Mouse (Mus musculus) frontal cortex, adult (tissue): ENCODE measurements around the gene Gm11627.
"Not testable (repeated sequence)": the region's sequence is repeated elsewhere in the genome, so short reads cannot be mapped to it uniquely, and the experiment has no call there.

ENCODE experiments used
- ATAC-seq: cut with Nextera tagmentation; 2 replicates; pipeline ENCODE4 v1.9.2; 2017; ENCODE audit warnings: mild to moderate bottlenecking, moderate library complexity, mixed read lengths; ENCODE audit not compliant: low TSS enrichment

Gene Gm11627

DNA sequence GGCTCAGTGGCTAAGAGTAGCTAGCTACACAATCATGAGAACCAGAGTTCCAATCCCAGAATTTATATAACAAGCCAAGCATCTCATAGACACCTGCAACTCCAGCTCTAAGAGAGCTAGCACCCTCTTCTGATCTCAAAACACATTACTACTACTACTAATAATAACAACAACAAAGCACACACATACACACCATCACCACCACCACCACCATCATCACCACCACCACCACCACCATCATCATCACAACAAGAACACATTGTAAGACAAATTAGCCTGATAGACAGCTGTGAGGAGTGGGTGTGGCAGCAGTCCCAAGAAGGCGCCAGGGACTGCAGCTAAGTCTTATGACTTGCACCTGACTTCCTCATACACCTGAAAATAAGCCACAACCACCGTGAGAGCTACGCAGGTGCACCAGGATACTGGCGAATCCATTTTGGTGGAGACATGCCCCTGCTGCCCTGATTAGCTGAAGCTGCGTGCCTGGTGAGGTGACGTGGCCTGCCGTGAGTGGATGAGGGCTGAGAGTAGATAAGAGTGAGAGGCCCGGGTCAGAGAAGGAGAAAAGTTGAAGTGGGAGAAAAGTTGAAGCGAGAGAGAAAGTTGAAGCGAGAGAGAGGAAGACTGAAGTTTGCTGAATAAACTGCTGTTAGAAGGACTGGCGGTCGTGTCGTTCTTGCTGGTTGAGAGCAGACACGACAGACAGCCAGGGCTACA is 14.1 kb downstream of the Gm11627 start:
- ATAC-seq: not testable (repeated sequence)

DNA sequence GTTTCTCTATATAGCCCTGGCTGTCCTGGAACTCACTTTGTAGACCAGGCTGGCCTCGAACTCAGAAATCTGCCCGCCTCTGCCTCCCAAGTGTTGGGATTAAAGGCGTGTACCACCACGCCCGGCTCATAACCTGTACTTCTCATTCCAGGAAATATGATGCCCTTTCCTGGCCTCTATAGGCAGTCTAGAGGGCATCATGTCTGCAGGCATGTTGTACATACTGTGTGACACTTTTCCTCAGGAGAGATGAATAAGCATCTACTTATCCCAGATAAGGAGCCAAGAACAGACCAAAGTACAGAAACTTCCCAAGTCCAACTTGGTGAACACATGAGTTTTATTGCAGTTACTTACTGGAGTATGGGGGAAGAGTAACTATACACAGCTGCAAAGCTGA is 20.6 kb downstream of the Gm11627 start:
- ATAC-seq: no peak

DNA sequence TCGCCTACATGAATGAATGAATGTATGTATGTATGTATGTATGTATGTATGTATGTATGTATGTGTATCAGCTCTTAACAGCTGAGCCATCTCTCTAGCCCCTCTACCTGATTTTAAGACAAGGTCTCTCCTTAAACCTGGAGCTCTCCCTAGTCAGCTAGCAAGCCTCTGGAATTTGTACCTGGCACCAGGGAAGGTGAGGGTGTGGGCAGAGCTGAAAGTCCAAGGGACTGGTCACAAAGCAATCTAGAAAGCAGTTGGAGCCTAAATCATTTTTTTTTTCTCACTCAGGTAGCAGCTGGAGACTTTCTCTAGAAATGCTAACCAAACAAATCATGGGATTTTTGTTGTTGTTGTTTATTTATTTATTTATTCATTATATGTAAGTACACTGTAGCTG is 21.9 kb downstream of the Gm11627 start:
- no peak for ATAC-seq

DNA sequence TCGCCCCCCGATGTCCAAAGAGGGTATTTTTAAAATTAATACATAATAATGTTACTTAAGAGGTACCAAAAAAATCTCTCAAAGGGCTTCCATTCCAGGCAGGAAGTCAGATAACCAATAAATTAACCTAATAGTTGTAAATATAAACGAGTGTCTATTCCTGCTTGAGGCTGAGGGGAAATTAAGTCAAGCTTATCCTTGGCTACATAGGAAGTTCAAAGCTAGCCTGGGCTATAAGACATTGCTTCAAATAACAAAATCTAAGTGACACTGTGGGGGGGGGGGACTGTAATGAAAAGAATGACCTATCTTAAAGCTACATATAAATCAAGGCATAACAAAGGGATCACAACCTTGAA is 22.6 kb downstream of the Gm11627 start:
- ATAC-seq: no peak

DNA sequence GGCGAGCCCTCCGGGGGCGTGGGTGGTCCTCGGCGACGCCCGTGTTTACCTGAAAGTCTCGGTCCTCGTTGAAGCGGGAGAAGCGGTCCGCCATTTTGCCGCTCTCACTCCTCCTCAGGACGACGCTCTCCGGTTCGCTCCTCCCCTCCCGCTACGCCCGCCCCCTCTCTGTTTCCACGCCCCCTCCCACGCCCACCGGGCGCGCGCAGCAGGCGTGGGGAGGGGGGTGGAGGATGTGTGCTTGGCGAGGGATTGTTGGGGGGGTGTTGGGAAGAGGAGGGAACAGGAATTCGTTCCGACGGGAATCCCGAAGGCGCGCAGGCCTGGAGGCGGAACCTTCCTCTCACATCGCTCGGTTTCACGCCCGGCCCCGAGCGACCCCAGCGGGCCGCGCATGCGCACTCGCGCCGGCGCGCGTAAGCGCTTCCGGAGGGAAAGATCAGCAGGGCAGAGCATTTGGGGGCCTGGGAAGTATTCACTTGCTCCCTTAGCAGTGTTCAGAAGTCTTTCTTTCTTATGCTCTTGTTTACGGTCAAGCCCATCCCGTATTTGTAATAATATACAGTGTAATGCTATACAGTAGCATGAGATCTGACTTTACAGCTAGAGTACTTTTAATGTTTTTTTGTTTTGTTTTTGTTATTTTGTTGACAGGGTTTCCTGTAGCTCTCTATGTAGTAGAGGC is 23.1 kb downstream of the Gm11627 start, which contains the start of gene Gpatch8:
Gpatch8 (minus strand) TSS at position 362 of the 685 bp plus-strand sequence.
- ATAC-seq: peak; percentile 86

DNA sequence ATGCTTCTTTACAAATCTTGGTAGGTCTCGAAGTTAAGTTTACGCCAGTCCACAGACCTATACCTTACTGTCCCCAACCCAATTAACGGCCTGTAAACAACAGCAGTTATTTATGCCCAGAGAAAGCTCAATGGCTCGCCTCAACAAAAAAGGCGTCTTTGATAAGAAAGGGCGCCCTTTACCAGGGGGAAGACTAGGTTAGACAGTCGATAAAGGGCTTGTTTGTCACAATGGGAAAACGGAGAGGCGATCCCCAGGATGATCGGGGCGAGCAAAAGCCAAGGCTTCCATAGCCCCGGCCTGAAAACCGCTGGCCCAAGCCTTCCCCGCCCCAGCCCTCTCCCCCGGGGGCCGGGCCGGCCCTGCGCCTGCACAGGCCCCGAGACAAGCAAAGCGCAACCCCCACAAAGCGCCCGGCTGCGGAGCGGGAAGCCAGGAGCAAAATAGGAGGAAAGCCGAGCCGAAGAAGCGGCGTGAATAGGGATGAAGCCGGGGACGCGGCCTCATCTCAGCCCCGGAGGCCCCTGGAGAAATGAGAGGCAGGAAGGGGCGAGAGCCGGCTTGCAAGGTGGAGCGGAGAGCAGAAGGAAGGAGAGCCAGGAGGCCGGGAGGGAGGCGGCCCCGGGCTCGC is 23.7 kb downstream of the Gm11627 start:
- ATAC-seq: peak; percentile 60; the same call in 1 of the 2 replicates

DNA sequence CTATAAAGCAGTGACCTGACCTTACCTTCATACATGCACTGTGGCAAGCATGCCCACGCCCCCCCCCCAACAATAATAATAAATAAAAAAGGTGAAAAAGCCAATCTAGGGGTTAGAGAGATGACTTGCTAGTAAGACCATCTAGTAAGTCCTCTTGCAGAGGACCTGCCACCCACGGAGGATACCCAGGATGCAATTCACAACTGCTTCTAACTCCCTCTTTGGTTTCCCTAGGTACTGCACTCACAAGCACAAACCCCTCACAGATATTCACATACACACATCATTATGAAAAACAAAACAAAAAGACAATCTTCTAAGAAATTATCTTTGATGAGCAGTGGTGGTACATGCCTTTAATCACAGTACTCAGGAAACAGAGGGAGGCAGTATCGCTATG is 27.2 kb downstream of the Gm11627 start:
- no peak for ATAC-seq

DNA sequence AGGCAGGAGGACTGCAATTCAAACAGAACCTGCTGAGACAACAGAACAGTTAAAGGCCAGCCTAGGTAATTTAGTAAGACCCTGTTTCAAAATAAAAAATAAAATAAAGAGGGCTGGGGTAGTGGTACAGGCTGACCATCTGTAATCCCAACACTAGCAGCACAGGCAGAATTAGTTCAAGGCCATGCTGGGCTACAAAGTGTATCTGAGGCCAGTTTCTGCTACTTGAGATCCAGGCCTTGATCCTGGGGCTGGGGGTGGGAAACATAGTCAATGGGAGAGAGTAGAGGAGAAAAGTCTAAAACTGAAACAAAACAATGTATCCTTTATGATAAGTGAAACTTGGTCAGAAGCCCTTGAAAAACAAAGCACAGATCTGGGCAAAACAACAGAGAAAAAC is 28.1 kb downstream of the Gm11627 start:
- ATAC-seq: no peak

DNA sequence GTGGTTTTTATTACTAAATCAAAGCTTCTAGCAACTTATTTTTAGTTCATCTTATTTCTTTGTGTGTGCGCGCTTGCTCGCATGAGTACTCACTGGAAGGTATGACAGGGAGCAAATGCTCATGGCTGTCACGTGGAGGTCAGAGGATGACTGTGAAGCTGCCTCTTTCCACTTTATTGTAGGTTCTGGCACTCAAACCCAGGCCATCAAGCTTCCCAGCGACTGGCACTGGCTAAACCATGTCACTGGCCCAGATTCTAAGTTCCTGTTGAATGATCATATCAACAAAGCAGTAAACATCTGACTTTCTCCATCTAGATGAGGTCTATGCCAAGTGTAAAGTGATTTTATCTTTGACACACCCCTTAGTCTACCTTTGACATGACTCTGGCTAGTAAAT is 37.8 kb downstream of the Gm11627 start:
- ATAC-seq: no peak

DNA sequence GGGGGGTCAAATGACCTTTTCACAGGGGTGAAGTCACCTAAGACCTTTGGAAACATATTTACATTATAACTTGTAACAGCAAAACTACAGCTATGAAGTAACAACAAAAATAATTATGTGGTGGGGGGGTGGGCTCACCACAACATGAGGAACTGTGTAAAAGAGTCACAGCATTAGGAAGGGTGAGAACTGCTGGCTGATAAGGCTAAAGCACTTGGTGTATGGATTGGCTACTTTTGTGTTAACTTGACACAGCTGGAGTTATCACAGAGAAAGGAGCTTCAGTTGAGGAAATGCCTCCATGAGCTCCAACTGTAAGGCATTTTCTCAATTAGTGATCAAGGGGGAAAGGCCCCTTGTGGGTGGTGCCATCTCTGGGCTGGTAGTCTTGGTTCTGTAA is 39.0 kb downstream of the Gm11627 start:
- ATAC-seq: not testable (repeated sequence)

DNA sequence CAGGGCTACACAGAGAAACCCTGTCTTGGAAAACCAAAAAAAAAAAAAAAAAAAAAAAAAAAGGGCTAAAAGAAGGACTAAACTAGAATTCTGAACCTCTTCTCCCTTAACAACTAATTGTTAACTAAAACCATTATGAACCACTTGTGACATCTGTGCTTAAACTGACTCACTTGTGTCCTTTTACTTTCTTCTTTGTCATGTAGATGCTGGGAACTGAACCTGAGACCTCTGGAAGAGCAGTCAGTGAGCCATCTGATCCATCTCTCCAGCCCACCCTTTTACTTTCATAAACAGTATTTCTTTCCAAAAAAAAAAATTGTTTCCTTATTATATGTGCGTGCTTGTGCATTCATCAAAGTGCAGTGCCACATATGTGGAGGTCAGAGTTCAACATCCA is 39.6 kb downstream of the Gm11627 start:
- ATAC-seq: no peak

DNA sequence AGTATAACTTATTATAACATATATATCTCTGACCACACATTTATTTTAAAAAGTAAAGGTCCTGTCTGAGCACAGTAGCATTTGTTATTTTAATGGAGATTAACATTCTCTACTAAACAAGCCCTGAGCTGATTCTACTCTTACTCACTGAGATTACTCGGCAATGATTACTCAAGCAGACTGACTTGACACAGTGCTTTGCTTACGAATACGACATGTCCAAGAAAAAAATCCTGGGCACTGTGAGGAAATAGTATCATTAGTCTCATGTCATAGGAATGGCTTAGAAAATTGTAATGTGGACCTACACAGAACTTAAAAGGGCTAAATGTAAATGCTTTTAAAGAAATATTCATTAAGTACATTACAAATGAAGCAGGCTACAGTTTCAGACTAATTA is 43.1 kb downstream of the Gm11627 start:
- ATAC-seq: no peak

DNA sequence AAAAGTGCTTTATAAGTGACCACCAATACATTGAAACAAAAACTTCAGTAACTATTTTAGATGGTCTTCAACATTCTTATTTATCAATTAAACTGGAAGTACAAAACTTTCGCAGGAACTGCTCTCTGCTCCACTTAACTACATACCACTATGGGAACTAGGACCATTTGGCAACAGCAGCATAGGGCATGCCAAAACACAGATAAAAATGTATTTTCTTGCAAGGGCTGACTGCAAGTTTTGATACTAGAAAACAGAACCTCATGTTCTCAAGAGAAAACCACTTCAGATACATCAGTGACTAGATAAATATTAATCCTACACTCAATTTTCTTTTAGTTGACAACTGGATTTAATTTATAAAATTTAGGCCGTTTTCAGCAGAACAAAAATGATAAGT is 45.2 kb downstream of the Gm11627 start:
- ATAC-seq: no peak

DNA sequence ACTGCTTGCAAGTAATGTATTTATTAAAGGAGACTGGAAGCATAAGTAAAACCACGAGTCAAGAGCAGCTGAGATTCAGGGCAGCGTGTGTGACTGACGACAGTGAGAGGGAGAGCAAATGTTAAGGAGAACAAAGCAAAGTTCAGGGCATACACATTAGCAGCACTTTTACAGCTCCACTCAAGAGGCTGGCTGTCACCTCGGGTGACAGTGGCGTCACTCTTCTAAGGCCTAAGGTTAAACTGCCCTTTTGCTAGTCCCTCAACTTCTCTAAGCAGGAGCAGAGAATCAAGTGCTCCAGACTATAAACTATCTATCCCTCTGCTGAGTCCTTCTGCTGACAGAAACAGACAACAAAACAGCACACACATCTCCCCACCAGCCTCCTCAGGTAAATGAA is 47.8 kb downstream of the Gm11627 start:
- ATAC-seq: no peak
